Mouse (Mus musculus) E14TG2a.4 (cell line): ENCODE measurements around the gene H2-Ob.

ENCODE experiments used
- CTCF ChIP-seq: conservative IDR thresholded peaks from 2 replicates; pipeline ENCODE4 v1.5.1; 2014; ENCODE audit warnings: low read length
- NANOG ChIP-seq: IDR thresholded peaks from 2 replicates; pipeline ENCODE4 v1.6.1; 2014; ENCODE audit warnings: borderline replicate concordance, low read length, mixed read lengths
- POU5F1 ChIP-seq: IDR thresholded peaks from 2 replicates; pipeline ENCODE4 v1.6.1; 2014; ENCODE audit warnings: low read length, borderline replicate concordance

DNA sequence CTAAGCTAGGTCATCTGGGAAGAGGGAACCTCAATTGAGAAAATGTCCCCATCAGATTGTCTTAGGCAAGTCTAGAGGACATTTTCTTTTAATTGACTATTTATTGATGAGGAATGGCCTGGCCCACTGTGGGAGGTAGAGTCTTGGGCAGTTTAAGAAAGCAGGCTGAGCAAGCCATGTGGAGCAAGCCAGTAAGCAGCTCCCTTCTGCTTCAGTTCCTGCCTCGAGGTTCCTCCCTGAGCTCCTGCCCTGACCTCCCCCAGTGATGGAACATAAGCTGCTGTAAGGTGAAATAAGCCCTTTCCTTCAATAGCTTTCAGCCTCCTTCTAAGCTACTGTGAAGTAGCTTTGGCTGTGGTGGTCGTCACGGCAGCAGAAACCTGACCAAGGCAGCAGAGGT lies 962 bp upstream of the H2-Ob start:
- TF ChIP-seq CTCF: no peak
- no peak for TF ChIP-seq POU5F1
- TF ChIP-seq NANOG: no peak
